Mouse (Mus musculus): ENCODE data around the gene Enpep.

The Enpep gene

GRCm38 (mm10) chr3:129238664-129239258 lies 93.8 kb downstream of the Enpep start:
- DNase-seq (ENCODE audit: low spot score in 2 of 2): no peak

GRCm38 (mm10) chr3:129238010-129238409 lies 94.5 kb downstream of the Enpep start:
- no peak for DNase-seq (ENCODE audit: low spot score in 2 of 2)

DNA sequence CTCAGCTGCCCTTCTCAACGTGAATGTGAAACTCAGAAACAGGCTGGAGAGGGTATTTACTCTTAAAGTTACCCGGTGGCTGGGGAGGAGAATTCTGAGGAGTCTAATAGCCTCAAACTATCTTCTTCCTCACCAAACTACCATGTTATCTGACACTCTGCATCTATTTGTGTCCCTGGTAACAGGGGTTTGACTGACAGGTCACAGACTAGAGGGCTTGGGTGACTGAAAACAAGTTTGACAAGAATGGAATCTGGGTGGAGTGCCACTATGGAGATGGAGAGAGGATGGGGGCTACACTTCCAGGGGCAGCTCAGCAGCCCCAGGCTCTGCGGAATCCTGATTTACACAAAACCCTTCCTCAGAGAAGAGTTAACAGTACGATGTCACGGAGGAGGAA lies 105.2 kb downstream of the Enpep start:
- no peak for DNase-seq (ENCODE audit: low spot score in 2 of 2)

GRCm38 (mm10) chr3:129226681-129227080 lies 105.8 kb downstream of the Enpep start:
- DNase-seq (ENCODE audit: low spot score in 2 of 2): no peak

DNA sequence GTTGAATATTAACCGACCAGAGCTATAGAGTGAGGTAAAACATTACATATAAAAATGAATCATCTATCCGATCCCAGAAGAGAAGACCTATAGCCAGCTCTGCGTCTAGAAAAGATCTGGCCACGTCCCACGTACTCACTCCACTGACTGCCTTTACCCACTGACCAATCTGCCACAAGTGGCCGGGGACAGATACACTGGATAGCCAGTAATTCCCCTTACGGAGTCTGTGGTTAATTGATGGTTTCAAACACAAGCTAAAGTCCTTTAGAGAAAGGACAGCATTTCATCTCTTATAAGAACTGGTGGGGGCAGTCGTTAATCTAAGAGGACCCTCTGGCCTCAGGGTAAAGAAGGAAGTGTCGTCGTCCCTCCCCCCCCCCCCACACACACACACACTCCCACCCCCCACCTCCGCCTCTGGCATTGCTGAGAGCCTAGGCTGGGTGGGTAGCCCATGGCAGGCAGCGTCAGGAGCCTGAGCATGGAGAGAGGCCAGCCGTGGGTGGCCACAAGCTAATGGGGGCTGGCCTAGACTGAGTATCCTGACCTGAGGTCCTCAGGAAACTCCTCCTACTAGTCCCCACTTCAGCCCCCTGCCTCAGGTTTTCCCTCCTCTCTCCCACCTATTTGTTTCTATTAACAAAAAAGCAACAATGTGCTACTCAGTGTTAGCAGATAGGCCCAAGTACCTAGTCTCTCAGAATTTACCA lies 106.8 kb downstream of the Enpep start:
- DNase-seq (ENCODE audit: low spot score in 2 of 2): no peak

DNA sequence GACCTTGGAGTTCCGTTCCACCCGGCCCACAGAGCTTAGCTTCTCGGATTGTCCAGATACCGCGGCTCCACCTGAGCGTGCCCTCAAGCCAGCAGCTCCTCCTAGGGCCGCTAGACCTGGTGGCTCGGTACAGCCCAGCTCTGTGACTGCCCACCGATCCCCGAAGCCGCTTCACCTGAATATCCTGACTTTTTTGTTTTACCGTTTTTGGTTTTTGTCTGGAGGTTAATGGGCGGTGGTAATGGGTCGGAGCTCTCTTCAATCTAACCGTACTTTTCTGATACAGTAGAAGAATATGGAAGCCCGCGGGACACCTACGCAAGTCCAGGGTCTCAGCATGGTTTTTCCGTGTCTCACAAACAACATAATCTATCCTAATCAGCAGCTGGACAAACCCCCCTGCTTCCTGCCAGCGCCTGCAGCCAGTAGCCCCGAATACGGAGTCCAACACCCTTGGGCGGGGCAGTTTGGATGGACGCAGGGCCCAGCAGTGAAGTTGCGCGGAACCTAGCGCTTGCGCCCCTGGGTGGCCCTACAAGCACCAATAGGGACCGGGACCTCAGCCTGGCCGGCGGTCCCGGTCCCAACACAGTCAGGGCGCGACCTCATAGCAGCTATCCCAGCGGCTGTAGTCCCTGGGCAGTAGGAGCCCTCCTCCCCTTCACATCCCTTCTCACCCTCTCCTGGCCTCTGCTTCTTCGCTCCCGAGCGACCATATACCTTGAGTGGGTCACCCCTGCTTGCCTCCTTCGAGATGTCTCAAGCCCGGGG lies 107.5 kb downstream of the Enpep start:
- no peak for DNase-seq (ENCODE audit: low spot score in 2 of 2)

DNA sequence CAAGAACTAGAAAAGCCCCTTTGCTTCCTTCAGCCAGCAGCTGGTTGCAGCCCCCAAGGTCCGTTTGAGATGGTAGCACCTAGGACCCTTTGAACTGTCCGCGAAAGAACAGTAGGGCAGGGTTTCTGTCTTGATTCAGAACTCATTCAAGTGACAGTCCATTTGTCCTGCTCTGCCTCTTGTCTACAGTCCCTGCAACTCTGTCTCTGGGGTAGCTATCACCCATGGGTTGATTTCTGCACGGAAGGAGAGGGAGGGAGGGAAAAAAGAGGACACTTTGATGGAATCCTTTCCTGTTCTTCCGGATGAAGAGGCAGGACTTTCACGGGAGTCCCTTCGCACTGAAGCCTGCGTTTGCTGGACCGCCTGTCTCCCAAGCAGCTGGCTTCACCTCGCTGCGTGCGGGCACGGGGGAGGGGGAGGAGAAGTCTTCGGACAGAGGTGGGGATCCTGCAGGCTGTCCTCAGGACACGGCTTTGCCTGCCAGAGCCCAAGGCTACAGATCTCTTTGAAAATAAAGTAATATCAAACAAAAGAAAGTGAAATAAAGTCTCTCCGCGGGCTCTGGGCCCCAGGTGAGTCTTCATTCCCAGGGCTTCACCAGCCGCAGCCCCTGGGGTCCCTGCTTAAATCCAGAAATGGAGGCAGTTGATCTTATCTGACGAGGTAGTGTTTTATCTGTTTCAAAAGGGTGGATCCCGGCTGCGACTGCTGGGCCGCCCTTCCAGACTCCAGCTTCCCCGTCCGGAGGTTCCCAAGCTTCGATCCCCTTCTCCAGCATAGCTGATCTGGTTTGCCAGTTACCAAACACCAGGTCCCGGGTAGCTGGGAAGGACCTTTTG lies 108.3 kb downstream of the Enpep start:
- DNase-seq (ENCODE audit: low spot score in 2 of 2): no peak

DNA sequence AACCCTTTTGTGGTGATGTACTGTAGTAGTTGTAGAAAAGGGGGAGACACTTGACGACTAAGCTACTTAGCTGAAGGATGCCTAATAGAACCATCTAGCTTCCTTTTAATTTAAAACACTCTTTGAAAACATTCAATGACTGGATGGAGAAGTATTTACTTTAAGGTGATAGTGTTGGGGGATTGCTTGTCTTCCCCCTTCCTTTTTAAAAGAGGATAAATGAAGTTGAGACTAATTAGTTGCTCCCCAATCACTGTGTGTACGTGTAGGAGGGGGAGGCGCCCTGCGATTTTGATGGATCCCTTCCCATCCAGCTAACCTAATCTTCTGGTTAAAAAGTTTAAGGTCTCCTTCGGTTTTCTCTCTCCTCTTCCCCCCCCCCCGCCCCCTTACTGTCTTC lies 109.1 kb downstream of the Enpep start:
- no peak for DNase-seq (ENCODE audit: low spot score in 2 of 2)

- DNase-seq (ENCODE audit: low spot score in 2 of 2): no peak
Observed at GRCm38 (mm10) chr3:129222448-129223290, 109.9 kb downstream of the Enpep start.

DNA sequence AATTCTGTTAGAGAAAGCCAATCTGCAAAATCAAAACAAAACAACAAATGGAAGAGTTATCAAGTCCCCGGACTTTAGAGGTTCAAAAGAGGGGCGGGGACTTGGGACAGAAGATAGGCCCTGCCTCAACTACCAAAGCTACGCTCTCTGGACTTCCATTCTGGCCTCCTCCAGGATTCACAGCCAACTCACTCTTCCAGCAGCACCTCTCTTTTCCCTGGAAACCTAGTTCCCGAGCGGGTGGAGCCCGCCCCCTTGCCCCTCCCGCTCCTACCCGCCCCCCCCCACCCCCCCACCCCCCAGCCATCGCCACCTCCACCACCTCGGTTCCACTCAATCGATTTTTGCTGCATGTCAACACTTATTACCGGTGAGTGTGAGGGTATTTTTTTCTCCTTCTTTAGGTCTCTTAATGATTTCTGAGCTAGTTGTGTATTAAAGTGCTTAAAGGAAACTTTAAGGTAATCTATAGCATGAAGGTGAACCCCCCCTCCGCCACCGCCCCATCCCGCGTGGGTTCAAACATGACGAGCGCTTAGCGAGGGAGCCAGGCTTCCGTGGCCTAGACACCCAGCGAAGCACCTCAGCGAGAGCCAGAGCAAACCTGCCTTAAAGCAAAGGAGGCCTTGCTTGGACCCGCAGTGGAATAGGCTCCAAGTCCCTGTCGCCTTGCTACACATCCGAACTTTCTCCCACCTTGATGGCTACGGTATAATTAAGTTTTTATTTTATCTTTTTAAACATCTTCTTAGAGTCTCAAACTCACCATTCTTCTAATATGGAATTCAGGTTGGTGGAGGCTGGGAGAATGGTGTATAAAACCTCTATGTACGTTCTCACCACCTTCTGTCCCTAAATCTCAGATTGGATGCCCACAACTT lies 110.9 kb downstream of the Enpep start:
- DNase-seq (ENCODE audit: low spot score in 2 of 2): no peak

GRCm38 (mm10) chr3:129220681-129221379 lies 111.7 kb downstream of the Enpep start:
- DNase-seq (ENCODE audit: low spot score in 2 of 2): no peak

DNA sequence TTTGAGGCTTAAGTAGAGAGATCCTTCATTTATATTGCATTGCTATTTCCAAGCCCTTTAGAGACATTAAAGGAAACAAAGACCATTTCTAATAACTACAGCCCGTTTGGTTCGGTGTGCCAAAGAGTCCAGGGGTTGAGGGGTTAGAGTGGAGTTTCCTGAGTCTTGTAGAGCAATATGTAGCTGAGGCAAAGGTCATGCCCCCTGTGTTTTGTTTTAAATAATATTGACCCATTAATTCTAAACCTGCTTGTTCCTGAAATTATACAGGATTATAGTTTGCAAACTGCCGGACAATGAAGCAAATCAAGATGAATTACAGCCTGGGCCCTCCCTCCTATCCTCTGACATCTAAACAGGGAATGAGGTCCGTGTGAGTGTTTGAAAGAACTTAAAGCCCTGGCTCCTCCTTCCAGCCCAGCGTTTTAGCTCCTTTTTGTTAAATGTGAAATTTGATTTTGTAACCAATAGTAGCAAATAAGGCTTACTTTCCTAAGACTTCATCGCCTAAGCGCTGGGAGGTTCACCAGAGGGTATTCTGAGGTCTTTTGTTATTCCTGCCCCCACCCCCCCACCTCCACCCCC lies 112.3 kb downstream of the Enpep start:
- DNase-seq (ENCODE audit: low spot score in 2 of 2): no peak
